Mouse (Mus musculus): ENCODE measurements around the gene Col27a1.

DNA sequence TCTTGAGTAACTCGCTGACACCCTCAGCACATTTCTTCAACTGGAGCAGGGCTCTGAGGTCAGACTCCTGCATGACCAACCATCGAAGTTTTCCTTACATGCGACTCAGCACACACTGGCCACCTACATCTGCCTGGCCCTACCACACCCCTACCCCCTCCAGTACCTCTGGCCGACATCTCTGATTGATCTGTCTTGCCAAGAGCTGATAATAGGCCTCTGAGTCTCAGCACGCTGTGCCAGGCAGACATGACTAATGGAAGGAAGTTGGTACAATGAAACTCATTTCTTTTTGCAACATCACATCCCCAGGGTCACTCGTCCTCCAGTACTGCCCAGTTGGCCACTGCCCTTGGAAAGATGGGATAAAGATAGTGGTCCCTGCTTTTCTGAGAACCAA, 35.1 kb downstream of the Col27a1 start:
- TF ChIP-seq CTCF (IDR thresholded peaks at IDR 0.05; ENCODE audit: low read depth) (no peak), EP300 (IDR thresholded peaks at IDR 0.05; ENCODE audit: low read depth) (no peak)

All from liver, embryonic 14.5 days (tissue).